Mouse (Mus musculus): ENCODE measurements around the gene Postn.

DNA sequence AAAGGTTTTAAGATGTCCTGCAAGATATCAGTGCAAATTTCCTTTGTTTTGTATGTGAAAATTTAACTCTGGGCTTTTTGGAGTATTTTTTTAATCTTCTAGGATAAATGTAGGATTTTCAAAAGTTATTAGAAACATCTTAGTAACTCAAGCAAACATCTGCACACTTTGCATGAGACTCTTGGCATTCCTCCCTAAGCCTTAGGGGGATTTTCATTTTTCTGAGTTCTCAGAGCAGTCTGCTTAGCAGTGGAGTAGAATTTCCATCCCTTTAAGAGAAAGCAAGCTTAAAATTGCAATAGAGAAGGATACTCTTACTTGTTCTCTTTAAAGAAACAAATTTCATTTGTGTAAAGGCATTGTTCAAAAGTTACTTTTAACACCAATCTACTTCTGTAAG, 747 bp downstream of the Postn start:
- TF ChIP-seq CTCF (IDR thresholded peaks at IDR 0.05; ENCODE audit: borderline replicate concordance, control insufficient read depth, extremely low read depth, insufficient read depth, low read length, poor library complexity) = no peak
- no peak for TF ChIP-seq POLR2A (IDR thresholded peaks at IDR 0.05; ENCODE audit: control insufficient read depth, extremely low read depth, insufficient read depth, low read length, poor library complexity)

All from thymus, adult 2 months (tissue).